Mouse (Mus musculus) hindbrain, postnatal 0 days (tissue): ENCODE measurements around the gene Socs5. TPM values are rescaled to one million over a fixed set of nuclear protein-coding genes. Genes with fewer than 3 reads are reported as not detected.

ENCODE experiments used
- ATAC-seq: fragments of 200-750 bp; cut with Nextera tagmentation; 2 replicates; pipeline ENCODE4 v1.8.0; 2017; ENCODE audit warnings: mild to moderate bottlenecking, moderate TSS enrichment, moderate library complexity
- DNase-seq: peaks from one replicate; pipeline ENCODE4 v3.0.0-alpha.2; 2015; ENCODE audit warnings: low spot score
- H3K27ac ChIP-seq: fragments of 300-500 bp; sonication (generic); 2 replicates; pipeline ENCODE4 v1.5.1; 2014; ENCODE audit warnings: mild to moderate bottlenecking
- H3K27me3 ChIP-seq: fragments of 300-500 bp; sonication (generic); 2 replicates; pipeline ENCODE4 v1.6.1; 2014; ENCODE audit warnings: low read length, mixed read lengths; ENCODE audit not compliant: insufficient read depth
- H3K36me3 ChIP-seq: fragments of 300-500 bp; sonication (generic); 2 replicates; pipeline ENCODE4 v1.6.1; 2014; ENCODE audit warnings: low read length, mixed read lengths; ENCODE audit not compliant: insufficient read depth
- H3K4me1 ChIP-seq: fragments of 300-500 bp; sonication (generic); 2 replicates; pipeline ENCODE4 v1.6.1; 2014; ENCODE audit warnings: antibody characterized with exemption, low read length, mixed read lengths; ENCODE audit not compliant: insufficient read depth
- H3K4me2 ChIP-seq: fragments of 300-500 bp; sonication (generic); 2 replicates; pipeline ENCODE4 v1.6.1; 2014; ENCODE audit warnings: low read depth, mild to moderate bottlenecking, low read length, moderate library complexity, mixed read lengths
- H3K4me3 ChIP-seq: fragments of 300-500 bp; sonication (generic); 2 replicates; pipeline ENCODE4 v1.5.1; 2014; ENCODE audit warnings: low read length
- H3K9ac ChIP-seq: fragments of 300-500 bp; sonication (generic); replicated peaks from 2 replicates; pipeline ENCODE4 v1.6.1; 2014; ENCODE audit warnings: mild to moderate bottlenecking, low read length, moderate library complexity, mixed read lengths
- H3K9me3 ChIP-seq: fragments of 300-500 bp; sonication (generic); 2 replicates; pipeline ENCODE4 v1.6.1; 2016; ENCODE audit warnings: low read length, mixed read lengths
- CTCF ChIP-seq: IDR thresholded peaks from 2 replicates; pipeline ENCODE4 v1.5.1; 2016; ENCODE audit warnings: antibody characterized with exemption, control low read depth, low read depth
- WGBS: fragments of 180-500 bp; shearing (Covaris S2); extraction: QIAGEN DNeasy Blood & Tissue Kit; methylation state at CpG from one replicate; pipeline ENCODE4 v1.1.7; 2014; 5-methylcytosine and 5-hydroxymethylcytosine counted together
- polyA plus RNA-seq: library from polyadenylated mRNA; unstranded; fragments of >200 nt; fragmentation: Nextera tagmentation; extraction: Ambion mirVana; gene quantifications from 2 replicates; pipeline ENCODE4 v1.2.1, GENCODE M21; 2015
- total RNA-seq: library from RNA; depleted of rRNA; stranded (reverse); fragments of >200 nt; gene quantifications from 2 replicates; pipeline ENCODE4 v1.2.3, GENCODE M21; 2014

Gene Socs5
- total and polyA plus RNA-seq, 2 experiments from 2014 or later, result 12.3 to 18.9 TPM

GRCm38 (mm10) chr17:87143186-87143585 lies 35.7 kb downstream of the Socs5 start:
- H3K4me2 ChIP-seq, result no peak overlapping the region
- H3K4me3 ChIP-seq, result no peak overlapping the region
- no peak overlapping the region for H3K9ac ChIP-seq
- H3K27me3 ChIP-seq, result no peaks in the 10 kb centered on the region
- TF ChIP-seq CTCF, result no peak
- ATAC-seq (no peak), DNase-seq (no peak)
- 71% methylated on average over 14 of the region's 14 CpGs for WGBS
- no peaks in the 10 kb centered on the region for H3K36me3 ChIP-seq
- H3K9me3 ChIP-seq, result no peaks in the 10 kb centered on the region
- no peak overlapping the region for H3K27ac ChIP-seq
- H3K4me1 ChIP-seq, result no peaks in the 10 kb centered on the region

- DNase-seq (no peak), ATAC-seq (no peak)
- no peak overlapping the region for H3K27ac ChIP-seq
- no peaks in the 10 kb centered on the region for H3K36me3 ChIP-seq
- no peaks in the 10 kb centered on the region for H3K4me1 ChIP-seq
- no peaks in the 10 kb centered on the region for H3K27me3 ChIP-seq
- TF ChIP-seq CTCF, result no peak
- no peak overlapping the region for H3K4me2 ChIP-seq
- H3K4me3 ChIP-seq, result no peak overlapping the region
- no peak overlapping the region for H3K9ac ChIP-seq
- H3K9me3 ChIP-seq, result no peaks in the 10 kb centered on the region
- 85% methylated on average over 8 of the region's 8 CpGs for WGBS
Measured at GRCm38 (mm10) chr17:87146415-87147021, 39.0 kb downstream of the Socs5 start.

GRCm38 (mm10) chr17:87149762-87150161 lies 42.3 kb downstream of the Socs5 start:
- no peak overlapping the region for H3K4me3 ChIP-seq
- no peaks in the 10 kb centered on the region for H3K9me3 ChIP-seq
- no peaks in the 10 kb centered on the region for H3K27me3 ChIP-seq
- no peaks in the 10 kb centered on the region for H3K4me1 ChIP-seq
- H3K9ac ChIP-seq, result no peak overlapping the region
- no peak for ATAC-seq
- no peak overlapping the region for H3K27ac ChIP-seq
- WGBS, result 90% methylated on average over 12 of the region's 12 CpGs
- no peaks in the 10 kb centered on the region for H3K36me3 ChIP-seq
- no peak overlapping the region for H3K4me2 ChIP-seq
- no peak for TF ChIP-seq CTCF
- no peak for DNase-seq

GRCm38 (mm10) chr17:87152984-87153383 lies 45.5 kb downstream of the Socs5 start:
- TF ChIP-seq CTCF, result no peak
- DNase-seq, result no peak
- H3K36me3 ChIP-seq, result no peaks in the 10 kb centered on the region

GRCm38 (mm10) chr17:87155664-87156063 lies 48.2 kb downstream of the Socs5 start:
- H3K9me3 ChIP-seq, result no peaks in the 10 kb centered on the region
- 84% methylated on average over 3 of the region's 3 CpGs for WGBS
- no peak for ATAC-seq
- H3K27me3 ChIP-seq, result no peaks in the 10 kb centered on the region
- no peak overlapping the region for H3K4me2 ChIP-seq
- no peaks in the 10 kb centered on the region for H3K36me3 ChIP-seq
- no peak for DNase-seq
- H3K4me1 ChIP-seq, result no peaks in the 10 kb centered on the region
- no peak overlapping the region for H3K4me3 ChIP-seq
- H3K27ac ChIP-seq, result no peak overlapping the region
- no peak for TF ChIP-seq CTCF
- H3K9ac ChIP-seq, result no peak overlapping the region

More at GRCm38 (mm10) chr17:87152984-87153383, 45.5 kb downstream of the Socs5 start:
- WGBS, result 47% methylated on average over 5 of the region's 5 CpGs
- Histone ChIP-seq H3K4me1 (no peaks in the 10 kb centered on the region), H3K4me3 (no peak overlapping the region), H3K9ac (no peak overlapping the region), H3K27ac (no peak overlapping the region), H3K27me3 (no peaks in the 10 kb centered on the region), H3K4me2 (no peak overlapping the region), H3K9me3 (no peaks in the 10 kb centered on the region)
- no peak for ATAC-seq

GRCm38 (mm10) chr17:87157739-87158138 lies 50.3 kb downstream of the Socs5 start:
- Histone ChIP-seq H3K9ac (no peak overlapping the region), H3K4me1 (no peaks in the 10 kb centered on the region), H3K27me3 (no peaks in the 10 kb centered on the region), H3K27ac (no peak overlapping the region), H3K4me3 (no peak overlapping the region), H3K36me3 (no peaks in the 10 kb centered on the region), H3K4me2 (no peak overlapping the region), H3K9me3 (no peaks in the 10 kb centered on the region)
- TF ChIP-seq CTCF, result no peak
- WGBS, result 71% methylated on average over 13 of the region's 13 CpGs
- DNase-seq (no peak), ATAC-seq (no peak)

- Histone ChIP-seq H3K9ac (no peak overlapping the region), H3K9me3 (no peaks in the 10 kb centered on the region), H3K36me3 (no peaks in the 10 kb centered on the region), H3K4me1 (no peaks in the 10 kb centered on the region), H3K4me3 (no peak overlapping the region), H3K27me3 (no peaks in the 10 kb centered on the region), H3K4me2 (no peak overlapping the region), H3K27ac (no peak overlapping the region)
- no peak for TF ChIP-seq CTCF
- DNase-seq (no peak), ATAC-seq (no peak)
- WGBS, result 93% methylated on average over 14 of the region's 14 CpGs
Measured at GRCm38 (mm10) chr17:87158597-87158996, 51.1 kb downstream of the Socs5 start.
